Mouse (Mus musculus): ENCODE results near the gene 1700003H04Rik.

The 1700003H04Rik gene

DNA sequence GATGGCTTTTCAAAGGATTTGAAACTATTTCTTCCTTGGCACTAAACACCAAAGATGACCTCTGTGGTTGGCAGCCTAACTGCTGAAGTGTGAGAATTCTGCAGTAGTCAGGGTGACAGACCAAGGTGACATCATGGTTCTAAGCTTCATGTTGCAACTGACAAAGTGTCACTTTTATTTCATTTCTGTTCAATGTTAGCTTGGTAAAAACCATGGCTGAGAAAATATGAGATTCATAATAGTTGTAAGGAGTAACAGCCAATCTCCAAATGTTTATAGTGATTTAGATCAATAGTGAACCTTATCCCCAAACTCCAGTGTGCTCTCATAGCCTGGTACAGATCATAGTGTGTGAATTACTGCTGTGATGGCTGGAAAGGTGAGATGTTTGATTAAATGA is at the start of gene 1700003H04Rik:
Gene 1700003H04Rik, minus strand, starts transcription at position 101 of the 400 bp plus-strand sequence.
- DNase-seq (ENCODE audit: low spot score in 2 of 2), result no peak

DNA sequence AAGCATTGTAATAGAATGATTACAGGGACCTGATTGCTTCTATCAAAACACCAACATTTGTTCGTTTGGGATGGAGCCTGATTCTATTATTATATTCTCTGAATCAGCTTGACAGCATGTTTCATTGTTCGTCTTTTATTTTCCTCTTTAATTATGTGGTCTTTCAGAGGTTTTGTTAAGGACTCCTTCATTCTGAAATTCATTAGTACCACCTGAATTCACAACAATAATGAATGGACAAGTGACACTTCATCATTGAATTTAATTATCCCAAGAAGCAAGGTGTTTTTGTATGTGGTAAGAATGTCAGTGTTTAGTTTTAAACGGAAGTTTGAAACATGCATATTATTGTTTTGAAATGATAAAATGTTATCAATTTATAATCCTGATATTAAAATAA is 42.1 kb upstream of the 1700003H04Rik start:
- DNase-seq (ENCODE audit: low spot score in 2 of 2), result no peak

DNA sequence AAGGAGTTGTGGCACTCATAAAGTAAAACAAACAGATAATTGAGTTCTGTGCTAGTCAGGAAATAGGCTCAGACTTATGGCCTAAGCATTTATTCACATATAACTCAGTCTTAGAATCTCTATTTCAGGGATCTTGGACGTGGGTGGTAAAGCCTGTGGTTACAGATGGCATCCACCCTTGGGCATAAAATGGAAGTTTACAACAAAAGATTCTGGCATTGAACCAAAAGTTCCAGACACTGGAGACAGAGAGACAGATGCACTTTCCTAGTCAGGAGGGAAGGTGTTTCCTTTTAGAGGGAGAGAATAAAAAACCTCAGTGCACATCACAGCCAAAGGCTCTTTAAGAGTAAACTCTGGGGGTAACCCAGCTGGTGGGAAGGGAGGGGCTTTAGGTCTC is 32.4 kb upstream of the 1700003H04Rik start:
- DNase-seq (ENCODE audit: low spot score in 2 of 2), result no peak

DNA sequence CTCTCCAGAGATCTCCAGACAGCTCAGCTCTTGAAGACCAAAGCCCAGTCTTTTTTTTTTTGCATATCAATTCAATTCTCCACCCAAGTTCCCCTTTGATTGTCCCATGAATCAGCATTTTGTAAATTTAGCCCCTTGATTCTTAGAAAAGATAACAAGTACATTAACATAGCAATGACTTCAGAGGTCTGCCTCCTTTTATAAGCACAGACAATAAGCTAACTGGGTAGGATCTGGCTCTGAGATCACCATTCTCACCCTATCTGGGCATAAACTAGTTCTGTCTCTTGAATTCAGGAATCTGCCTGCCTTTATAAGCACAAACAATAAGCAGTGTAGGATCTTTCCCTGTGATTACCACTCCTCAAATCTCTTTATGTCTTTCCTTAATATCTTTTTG is 29.1 kb upstream of the 1700003H04Rik start:
- DNase-seq (ENCODE audit: low spot score in 2 of 2), result no peak

DNA sequence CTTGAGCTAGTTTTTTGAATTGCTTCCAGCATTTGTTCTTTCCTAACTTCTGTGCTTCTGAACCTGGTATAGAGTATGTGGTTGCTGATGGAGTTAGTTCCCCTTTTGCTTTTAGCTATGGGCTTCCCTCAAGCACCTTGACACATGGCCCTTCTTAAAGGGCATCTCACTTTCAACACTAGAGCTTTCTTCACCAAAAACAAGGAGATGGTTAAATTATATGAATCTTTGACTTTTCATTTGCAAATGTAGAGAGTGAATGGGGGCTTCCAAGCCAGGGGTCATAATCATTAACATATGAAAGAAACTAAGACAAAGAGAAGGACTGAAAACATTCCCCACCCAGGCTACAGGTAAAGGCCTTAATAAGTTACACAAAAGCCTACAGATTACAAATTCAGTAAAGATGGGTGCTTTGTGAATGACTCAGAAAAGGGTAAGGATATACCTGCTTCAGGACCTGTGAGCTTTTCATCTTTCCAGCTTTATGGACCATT is 25.2 kb upstream of the 1700003H04Rik start:
- DNase-seq (ENCODE audit: low spot score in 2 of 2), result no peak

DNA sequence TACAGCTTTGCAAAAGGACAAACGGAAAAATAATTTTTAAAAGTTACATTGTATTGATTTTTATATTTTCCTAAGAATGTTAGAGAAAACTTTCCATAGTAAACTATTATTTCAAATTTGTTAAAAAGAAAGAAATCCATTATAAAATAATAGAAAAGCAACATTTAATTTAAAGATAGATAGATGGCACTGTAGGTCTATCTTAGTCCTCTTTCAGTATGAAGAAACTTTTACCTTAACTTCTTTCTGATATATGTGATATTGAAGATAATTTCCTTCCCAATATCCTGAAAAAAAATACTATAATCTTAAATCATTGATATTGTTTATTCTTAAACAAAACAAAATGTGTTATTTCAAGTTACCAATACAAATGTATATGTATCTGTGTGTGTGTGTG is 24.6 kb upstream of the 1700003H04Rik start:
- DNase-seq (ENCODE audit: low spot score in 2 of 2), result no peak

DNA sequence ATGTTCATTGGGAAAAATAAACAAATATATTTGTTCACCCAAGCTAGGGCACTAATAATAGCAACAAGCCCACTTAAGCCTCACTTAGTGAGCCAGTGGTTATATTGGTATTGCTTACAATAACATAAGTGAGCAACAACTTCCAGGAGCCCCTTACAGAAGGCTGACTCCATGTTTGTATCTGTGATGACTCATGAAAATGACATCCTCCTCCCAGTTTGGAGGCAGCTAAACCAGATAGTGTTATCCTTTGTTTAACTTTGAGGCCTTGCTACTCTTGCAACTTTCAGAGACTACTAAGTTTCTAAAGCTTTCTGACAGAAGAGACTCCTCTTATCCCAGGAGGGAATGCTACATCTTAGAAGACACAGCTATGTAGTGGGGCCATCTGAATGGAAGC is 16.9 kb upstream of the 1700003H04Rik start:
- no peak for DNase-seq (ENCODE audit: low spot score in 2 of 2)

DNA sequence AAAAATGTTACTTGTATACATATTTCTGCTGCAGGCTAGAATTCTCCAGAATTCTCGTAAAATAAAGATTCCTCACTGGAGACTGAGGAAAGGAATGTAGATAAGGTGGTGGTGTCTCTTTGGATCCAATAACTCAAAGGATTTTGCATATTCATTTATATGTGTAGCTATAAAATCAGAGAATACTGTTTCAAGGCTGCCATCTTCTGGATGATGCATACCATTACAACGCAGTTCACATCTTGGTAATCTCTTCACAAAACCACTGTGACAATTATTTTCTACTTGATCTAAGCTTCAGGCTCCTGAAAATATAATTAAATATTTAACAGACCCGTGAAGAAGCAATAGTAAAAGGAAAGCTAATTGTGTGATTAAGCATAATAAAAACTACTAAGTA is 6.6 kb upstream of the 1700003H04Rik start:
- no peak for DNase-seq (ENCODE audit: low spot score in 2 of 2)

DNA sequence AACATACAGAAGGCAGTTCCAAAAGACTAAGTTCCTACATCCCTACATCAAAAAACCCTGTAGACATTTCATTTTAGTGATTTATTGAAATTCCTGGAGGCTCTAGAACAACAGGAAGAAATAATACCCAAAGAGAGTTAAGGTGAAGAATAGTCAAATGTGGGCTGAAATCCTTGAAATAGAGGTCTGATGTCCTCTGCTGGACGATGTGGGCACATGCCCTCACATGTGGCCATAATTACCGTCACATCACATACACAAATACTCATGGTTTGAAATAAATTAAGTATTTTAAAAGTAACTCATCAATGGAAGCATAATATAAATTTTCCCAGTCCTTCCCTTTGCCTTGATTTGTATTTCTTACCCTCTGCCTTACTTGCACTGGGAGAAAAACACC is 4.9 kb upstream of the 1700003H04Rik start:
- DNase-seq (ENCODE audit: low spot score in 2 of 2), result no peak

DNA sequence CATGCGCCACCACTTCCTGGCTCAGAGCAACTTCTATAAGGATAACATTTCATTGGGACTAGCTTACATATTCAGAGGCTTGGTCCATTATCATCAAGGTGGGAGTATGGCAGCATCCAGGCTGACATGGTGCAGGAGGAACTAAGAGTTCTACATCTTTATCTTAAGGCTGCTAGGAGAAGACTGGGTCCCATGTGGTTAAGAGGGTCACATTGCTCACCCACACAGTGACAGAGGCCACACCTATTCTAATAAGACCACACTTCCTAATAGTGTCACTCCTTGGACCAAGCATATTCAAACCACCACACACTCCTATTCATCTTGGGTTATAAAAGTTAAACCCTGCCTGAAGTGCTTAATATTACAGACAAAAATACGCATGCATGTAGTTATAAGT is 23.6 kb downstream of the 1700003H04Rik start:
- DNase-seq (ENCODE audit: low spot score in 2 of 2), result no peak

DNA sequence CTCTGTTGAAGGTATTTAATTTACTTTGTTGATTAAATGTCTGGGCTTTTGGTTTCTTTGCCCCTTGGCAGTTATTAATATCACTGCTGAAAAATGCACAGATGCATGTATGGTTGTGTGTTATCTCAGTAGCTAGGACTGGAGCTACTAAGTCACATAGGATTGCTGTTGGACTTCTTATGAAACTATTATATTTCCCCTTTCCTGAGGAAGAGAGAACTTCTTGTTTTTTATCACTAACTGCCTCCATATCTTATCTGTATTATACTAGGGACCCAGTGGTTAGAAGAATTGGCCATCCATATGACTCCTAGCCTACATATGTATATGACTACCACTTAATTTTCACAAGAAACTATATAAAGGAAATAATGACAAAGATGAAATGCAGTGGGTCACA is 24.9 kb downstream of the 1700003H04Rik start:
- DNase-seq (ENCODE audit: low spot score in 2 of 2), result no peak

DNA sequence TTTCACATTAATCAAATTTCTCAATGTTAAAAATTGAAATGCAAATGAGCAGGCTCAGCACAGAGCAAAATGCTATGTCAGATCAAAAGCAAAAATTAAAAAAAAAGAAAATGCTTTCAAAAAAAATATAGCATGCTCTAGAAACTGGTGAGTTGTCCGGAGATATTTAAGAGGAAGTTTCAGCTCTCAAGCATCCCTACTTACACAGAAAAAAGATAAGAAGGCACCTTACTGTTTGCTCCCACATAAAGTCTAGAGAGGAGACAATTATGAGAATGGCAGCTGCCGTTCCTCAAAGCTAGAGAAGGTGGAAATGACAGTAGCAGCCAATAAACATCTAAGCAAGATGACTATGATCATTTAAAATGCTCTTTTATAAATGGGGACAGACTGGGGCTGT is 25.8 kb downstream of the 1700003H04Rik start:
- DNase-seq (ENCODE audit: low spot score in 2 of 2), result no peak

DNA sequence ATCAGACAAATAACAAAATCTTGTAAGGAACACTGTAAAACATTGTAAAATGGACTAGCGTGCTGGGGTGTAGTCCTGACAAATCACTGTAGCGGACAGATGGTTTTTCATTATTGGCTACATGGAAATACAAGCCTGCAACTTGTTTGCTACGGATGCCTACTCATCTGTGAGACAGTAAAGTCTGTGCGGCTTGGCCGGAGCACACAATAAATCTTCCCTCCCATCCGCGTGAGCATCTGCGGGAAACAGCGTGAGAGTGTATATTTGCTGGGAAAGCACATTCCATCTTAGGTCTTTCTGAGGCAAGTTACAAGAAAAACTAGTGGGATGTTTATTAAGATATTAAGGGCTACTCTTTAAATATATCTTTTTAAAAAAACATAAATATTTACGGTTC is 32.0 kb downstream of the 1700003H04Rik start:
- DNase-seq (ENCODE audit: low spot score in 2 of 2), result no peak

DNA sequence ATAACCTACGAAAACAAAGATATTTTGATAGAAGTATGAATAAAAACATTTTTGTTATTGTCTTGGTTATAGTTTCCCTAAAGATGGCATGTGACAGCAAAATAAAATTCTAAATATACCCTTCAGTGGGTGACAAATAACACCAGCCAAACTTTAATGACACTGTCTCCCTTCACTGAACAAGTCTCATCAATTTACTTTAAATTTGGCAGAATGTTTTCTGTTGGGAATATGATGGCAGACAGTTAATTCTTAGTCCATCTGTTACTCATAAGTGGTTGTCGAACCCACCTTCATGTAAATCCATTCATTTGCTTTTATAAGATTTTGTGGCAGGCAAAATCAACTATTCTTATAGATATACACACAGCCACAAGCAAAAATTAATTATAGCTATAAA is 42.6 kb downstream of the 1700003H04Rik start:
- DNase-seq (ENCODE audit: low spot score in 2 of 2), result no peak

DNA sequence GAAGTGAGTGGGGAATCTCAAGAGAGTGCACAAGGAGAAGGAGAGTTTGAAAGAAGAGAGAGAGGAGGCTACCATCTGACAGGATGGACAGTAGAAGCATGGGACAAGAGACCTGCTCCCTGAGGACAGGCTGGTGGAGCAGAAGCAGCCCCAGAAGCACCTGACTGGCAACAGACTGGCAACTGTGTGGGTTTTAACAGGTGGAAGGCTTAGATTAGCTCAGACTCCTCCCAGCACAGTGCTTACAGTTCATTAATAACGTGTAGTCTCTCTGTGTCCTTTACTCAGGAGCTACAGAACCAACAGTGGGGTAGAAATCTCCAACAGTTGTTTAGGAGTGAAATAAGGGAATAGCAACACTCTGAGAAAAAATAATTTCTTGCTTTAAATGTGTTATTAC is 44.3 kb downstream of the 1700003H04Rik start:
- DNase-seq (ENCODE audit: low spot score in 2 of 2), result no peak

DNA sequence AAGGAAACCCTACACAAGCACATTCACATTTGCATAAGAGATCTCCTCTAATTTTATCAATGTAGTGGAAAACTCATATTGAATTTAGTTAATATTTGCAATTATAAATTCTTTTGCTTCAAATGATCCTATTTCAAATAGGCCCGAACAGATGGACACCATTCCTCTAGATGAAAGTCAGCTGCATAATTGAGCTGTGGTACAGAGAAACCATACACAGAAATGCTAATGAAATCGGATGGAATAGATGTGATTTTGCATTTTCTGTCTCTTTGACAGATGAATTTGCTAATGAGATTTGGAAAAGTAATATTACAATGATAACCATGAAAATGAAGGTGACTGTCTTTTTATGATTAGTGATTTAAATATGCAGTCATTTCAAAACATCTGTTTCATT is 62.1 kb downstream of the 1700003H04Rik start:
- DNase-seq (ENCODE audit: low spot score in 2 of 2), result no peak

Data from urinary bladder, postnatal 36 days (tissue).